Mouse (Mus musculus) layer of hippocampus, adult 2 months (tissue): ENCODE results near the gene Adcy5. TPM values are rescaled to one million over a fixed set of nuclear protein-coding genes. Genes with fewer than 3 reads are reported as not detected.

Experiments used
- DNase-seq, 2 experiments: peaks; one replicate each; pipeline ENCODE4 v3.0.0; 2022; ENCODE audit warnings: low spot score in 2 of 2
- H3K27ac ChIP-seq: fragments of 200-600 bp; 2 replicates; pipeline ENCODE4 v1.8.1; 2022
- H3K4me3 ChIP-seq: fragments of 200-600 bp; 2 replicates; pipeline ENCODE4 v1.8.1; 2022; ENCODE audit warnings: mild to moderate bottlenecking
- CTCF ChIP-seq: fragments of 200-600 bp; conservative IDR thresholded peaks from 2 replicates; pipeline ENCODE4 v1.8.1; 2022; ENCODE audit warnings: antibody characterized with exemption, mild to moderate bottlenecking, moderate library complexity
- long read RNA-seq, 2 experiments: library from polyadenylated mRNA; stranded (forward); transcript quantifications; one replicate each; pipeline ENCODE4 v2.0.0; 2021; ENCODE audit warnings: borderline mapping rate in 2 of 2
- total RNA-seq, 2 experiments: library from RNA; stranded (reverse); gene quantifications; 2 replicates each; pipeline ENCODE4 v1.2.3; 2021

Adcy5 gene
- total RNA-seq: 10 to 100 TPM; 74.3 to 76.8 TPM
- long read RNA-seq, experiment 1, full-length matches to known transcripts: 24 of 40 reads
- long read RNA-seq, experiment 1, partial matches to known transcripts: 12 of 40 reads
- long read RNA-seq, experiment 1, other reads (novel, unspliced or antisense): 4 of 40 reads
- long read RNA-seq, experiment 2, full-length matches to known transcripts: 38 of 67 reads
- long read RNA-seq, experiment 2, partial matches to known transcripts: 24 of 67 reads
- long read RNA-seq, experiment 2, other reads (novel, unspliced or antisense): 5 of 67 reads

GRCm38 (mm10) chr16:35154641-35155390, at the start of gene Adcy5:
TSS of gene Adcy5 (plus strand) at chr16:35154877.
- peak in 1 of 2 experiments; percentile 53 for DNase-seq
- no peak for TF ChIP-seq CTCF
- H3K27ac ChIP-seq: peak within 1 kb of the TSS; percentile 89
- peak within 1 kb of the TSS; percentile 79 for H3K4me3 ChIP-seq

- no peak overlapping the region for H3K4me3 ChIP-seq
- DNase-seq: no peak
- no peak overlapping the region for H3K27ac ChIP-seq
- no peak for TF ChIP-seq CTCF
Observed at GRCm38 (mm10) chr16:35107985-35108384, 46.7 kb upstream of the Adcy5 start.

GRCm38 (mm10) chr16:35109156-35109555, 45.5 kb upstream of the Adcy5 start:
- DNase-seq: no peak
- Histone ChIP-seq H3K4me3 (no peak overlapping the region), H3K27ac (no peak overlapping the region)
- no peak for TF ChIP-seq CTCF

GRCm38 (mm10) chr16:35109656-35110291, 44.9 kb upstream of the Adcy5 start:
- TF ChIP-seq CTCF: no peak
- no peak for DNase-seq
- Histone ChIP-seq H3K4me3 (no peak overlapping the region), H3K27ac (0 out of 2 replicates have a peak overlapping the region, but pooled peaks have one; percentile 11)

GRCm38 (mm10) chr16:35110410-35111142, 44.1 kb upstream of the Adcy5 start:
- peak; percentile 81 to 93 for DNase-seq
- no peak overlapping the region; the same call in 1 of the 2 replicates for H3K27ac ChIP-seq
- H3K4me3 ChIP-seq: no peak overlapping the region
- TF ChIP-seq CTCF: peak; percentile 97

GRCm38 (mm10) chr16:35111143-35111620, 43.5 kb upstream of the Adcy5 start:
- no peak overlapping the region for H3K27ac ChIP-seq

GRCm38 (mm10) chr16:35113496-35113895, 41.2 kb upstream of the Adcy5 start:
- no peak overlapping the region for H3K27ac ChIP-seq
- no peak overlapping the region for H3K4me3 ChIP-seq
- no peak for TF ChIP-seq CTCF
- DNase-seq: no peak

More at GRCm38 (mm10) chr16:35111143-35111620, 43.5 kb upstream of the Adcy5 start:
- DNase-seq: peak in 1 of 2 experiments; percentile 28
- H3K4me3 ChIP-seq: 0 out of 2 replicates have a peak overlapping the region, but pooled peaks have one; percentile 9
- TF ChIP-seq CTCF: peak; percentile 71

- no peak overlapping the region for H3K4me3 ChIP-seq
- no peak for TF ChIP-seq CTCF
- H3K27ac ChIP-seq: no peak overlapping the region
- DNase-seq: no peak
Observed at GRCm38 (mm10) chr16:35116328-35116956, 38.2 kb upstream of the Adcy5 start.

- no peak for TF ChIP-seq CTCF
- H3K4me3 ChIP-seq: no peak overlapping the region
- no peak for DNase-seq
Observed at GRCm38 (mm10) chr16:35117436-35117835, 37.2 kb upstream of the Adcy5 start.

GRCm38 (mm10) chr16:35120603-35121002, 34.1 kb upstream of the Adcy5 start:
- Histone ChIP-seq H3K27ac (no peak overlapping the region), H3K4me3 (no peak overlapping the region)
- no peak for TF ChIP-seq CTCF
- DNase-seq: no peak

More at GRCm38 (mm10) chr16:35117436-35117835, 37.2 kb upstream of the Adcy5 start:
- no peak overlapping the region for H3K27ac ChIP-seq

GRCm38 (mm10) chr16:35127270-35127669, 27.4 kb upstream of the Adcy5 start:
- Histone ChIP-seq H3K27ac (no peak overlapping the region), H3K4me3 (no peak overlapping the region)
- TF ChIP-seq CTCF: no peak
- no peak for DNase-seq

- Histone ChIP-seq H3K27ac (no peak overlapping the region), H3K4me3 (no peak overlapping the region)
- no peak for TF ChIP-seq CTCF
- DNase-seq: no peak
Observed at GRCm38 (mm10) chr16:35130172-35130571, 24.5 kb upstream of the Adcy5 start.
